Mouse (Mus musculus): ENCODE data around the gene Arl8b.
"Not testable (repeated sequence)": the region's sequence is repeated elsewhere in the genome, so short reads cannot be mapped to it uniquely, and the experiment has no call there.

Arl8b gene

DNA sequence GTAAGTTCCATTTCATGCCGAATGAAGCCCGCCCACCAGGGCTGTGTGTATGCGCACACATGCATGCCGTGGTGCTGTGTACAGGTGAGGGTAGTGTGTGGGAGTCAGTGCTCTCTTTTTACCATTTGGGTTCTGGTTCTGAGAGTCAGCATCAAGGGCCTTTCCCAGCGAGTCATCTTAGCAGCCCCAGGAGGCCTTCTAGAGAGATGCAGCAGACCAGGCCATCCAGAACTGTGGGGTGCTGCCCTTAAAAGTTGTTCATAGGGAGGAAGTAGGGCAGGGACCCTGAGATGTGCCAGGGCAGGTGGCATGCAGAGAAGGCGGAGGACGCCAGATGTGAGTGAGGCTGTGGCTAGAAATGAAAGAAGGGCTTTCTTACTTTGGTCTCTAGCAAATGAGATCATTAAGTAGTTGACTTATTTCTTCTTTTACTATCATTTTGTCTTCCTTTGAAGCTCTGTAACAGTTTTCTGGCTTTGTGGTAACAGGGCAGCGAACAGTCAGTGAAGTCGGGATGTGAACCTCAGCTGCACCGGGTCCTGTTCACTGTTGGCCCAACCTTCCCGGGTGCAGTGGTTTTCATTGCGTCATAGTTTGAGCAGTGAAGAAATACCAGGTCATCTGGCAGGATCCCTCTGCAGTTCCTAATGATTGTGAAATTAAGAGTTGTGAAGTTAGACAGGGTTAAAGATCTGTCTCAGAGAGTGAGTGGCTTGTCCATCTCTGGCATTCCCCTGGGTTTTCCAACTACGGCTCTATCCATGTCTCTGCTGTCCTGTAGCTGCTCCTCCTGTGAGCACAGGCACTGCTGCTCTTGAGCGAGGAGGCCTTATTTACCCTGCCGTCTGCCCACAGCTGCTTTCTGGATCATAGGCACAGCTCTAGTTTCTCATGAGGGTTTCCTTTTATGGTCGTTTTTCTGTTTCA, 53.1 kb downstream of the Arl8b start:
- DNase-seq (ENCODE audit: low spot score in 2 of 2) = no peak

DNA sequence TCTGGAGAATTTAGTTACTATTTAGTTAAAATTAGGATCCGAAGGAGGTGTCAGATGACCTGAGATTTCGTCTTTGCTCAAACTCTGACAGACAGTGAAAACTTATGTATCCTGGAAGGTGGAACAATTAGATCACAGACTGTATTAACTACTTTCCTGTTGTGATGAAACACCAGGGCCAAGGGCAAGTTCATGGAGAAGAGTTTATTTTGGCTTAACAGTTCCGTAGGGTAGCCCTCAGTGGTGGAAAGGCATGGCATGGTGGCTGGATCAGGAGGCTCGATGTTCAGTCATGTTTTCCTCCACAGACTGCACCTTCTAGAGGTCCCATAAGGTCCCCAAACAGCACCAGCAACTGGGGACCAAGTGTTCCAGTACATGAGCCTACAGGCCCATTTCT, 54.2 kb downstream of the Arl8b start:
- DNase-seq (ENCODE audit: low spot score in 2 of 2) = no peak

DNA sequence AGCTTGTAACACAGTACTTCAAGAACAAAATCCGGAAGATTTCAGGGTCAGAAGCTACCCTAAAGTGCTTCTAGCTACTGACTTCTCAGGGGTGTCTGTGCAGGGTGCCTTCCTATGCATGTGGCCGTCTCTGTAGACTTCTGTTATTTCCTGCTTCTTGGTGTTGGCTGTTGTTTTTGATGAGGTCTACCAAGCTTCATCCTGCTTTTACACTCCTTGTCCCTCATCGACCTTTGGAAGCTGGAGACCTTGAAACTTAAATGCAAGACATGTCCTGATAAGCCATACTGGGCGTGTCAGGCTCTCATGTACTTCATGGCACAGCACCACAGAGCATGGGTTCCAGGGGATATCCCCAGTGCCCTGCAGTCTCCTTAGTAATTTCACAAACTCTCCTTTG, 55.1 kb downstream of the Arl8b start:
- DNase-seq (ENCODE audit: low spot score in 2 of 2) = no peak

DNA sequence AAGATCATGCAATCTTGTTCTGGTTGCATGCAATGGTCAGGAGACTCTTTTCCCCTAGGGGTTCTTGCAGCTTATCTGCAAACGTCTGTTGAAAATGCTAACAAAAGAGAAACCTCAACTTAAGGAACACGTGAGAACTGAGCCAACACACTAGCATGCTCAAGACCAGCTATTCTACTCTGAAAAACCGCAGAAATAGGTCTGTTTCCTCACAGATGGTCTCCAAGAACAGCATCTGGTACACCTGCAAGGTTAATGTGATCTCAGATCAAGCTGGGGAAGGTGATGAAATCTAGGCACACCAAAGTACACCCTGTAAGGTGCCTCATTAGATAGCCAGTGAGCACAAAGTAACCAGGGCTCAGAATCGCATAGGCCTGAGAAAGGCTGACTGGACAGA, 56.5 kb downstream of the Arl8b start:
- DNase-seq (ENCODE audit: low spot score in 2 of 2) = no peak

DNA sequence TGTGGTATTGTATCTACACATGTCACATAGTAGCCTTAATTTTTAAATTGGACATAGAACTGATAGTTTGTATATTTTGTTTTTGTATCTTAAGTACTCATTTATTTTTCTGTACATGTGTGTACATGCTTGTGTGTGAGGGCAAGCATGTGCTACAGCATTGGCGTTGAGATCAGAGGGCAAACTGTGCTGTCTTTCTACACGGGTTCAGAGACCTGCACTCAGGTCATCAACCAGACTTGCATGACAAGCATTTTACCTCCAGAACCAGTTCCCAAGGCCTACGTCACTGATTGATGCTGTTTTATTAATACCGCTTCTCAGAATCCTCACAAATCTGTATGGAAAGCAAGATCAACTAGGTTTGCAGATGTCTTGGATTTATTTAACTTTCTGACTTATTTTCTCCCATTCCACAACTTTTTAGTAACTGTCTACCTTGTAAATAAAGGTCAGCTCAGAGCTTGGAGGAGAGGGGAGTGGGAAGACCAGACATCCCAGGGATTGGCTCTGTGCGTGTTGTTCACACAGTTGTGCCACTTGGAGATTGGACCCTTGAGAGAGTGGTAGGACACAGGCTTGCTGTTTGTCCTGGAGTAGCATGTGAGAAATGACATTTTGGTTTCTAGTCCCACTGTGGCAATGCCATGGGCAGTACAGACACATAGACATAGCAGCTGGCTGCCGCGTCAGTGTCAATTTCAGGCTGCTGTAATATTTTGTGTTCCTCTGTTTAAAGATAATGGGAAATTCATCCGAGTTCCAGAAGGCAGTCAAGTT, 58.2 kb downstream of the Arl8b start:
- no peak for DNase-seq (ENCODE audit: low spot score in 2 of 2)

DNA sequence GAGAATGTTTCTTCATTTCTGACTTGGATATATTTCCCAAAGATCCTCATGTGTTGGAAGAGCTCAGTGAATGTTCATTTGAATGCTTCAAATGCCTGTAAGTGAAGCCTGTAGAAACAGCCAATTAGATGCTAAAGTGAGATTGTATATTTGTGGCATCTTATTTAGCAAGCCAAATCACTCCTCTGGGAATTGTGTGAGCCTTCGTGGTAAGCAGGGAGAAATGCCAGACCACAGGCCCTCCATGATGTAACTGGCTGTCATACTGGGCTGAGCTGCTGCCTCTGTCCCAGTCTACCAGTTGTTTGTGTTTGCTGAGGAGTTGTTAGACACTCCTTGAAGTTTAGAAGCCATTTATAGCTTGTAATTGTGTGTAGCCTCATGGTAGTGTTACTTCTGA, 60.8 kb downstream of the Arl8b start:
- DNase-seq (ENCODE audit: low spot score in 2 of 2) = no peak

DNA sequence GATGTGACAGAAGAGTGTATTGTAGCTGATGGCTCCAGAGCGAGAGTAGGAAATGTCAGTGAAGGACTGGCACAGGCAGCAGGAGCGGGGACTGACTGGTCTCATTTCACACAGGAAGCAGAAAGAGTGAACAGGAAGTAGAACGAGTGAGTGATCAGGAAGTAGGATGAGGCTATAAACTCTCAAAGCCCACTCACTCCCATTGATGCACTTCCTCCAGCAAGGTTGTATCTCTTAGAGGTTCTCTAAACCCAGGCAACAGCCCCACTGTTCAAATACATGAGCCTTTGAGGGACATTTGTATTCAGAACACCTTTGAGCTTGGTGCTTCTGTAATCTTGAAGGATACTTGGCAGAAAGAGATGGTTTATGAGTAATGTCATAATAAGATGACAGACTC, 61.2 kb downstream of the Arl8b start:
- DNase-seq (ENCODE audit: low spot score in 2 of 2) = no peak

DNA sequence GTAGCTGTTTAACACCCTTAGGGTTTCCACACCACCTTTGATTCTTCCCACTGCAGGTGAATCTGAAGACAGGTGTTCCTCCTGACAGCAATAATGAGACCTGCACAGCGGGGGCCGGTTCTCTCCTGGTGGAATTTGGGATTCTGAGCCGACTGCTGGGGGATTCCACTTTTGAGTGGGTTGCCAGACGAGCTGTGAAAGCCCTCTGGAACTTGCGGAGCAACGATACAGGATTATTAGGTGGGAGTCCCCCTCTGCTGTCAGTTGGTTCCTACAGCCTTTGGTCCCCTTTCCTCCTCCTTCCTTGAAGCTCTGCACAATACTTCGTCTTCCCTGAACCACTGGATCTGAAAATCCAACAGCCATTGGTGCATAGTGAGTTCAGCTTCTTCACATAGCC, 61.9 kb downstream of the Arl8b start:
- no peak for DNase-seq (ENCODE audit: low spot score in 2 of 2)

DNA sequence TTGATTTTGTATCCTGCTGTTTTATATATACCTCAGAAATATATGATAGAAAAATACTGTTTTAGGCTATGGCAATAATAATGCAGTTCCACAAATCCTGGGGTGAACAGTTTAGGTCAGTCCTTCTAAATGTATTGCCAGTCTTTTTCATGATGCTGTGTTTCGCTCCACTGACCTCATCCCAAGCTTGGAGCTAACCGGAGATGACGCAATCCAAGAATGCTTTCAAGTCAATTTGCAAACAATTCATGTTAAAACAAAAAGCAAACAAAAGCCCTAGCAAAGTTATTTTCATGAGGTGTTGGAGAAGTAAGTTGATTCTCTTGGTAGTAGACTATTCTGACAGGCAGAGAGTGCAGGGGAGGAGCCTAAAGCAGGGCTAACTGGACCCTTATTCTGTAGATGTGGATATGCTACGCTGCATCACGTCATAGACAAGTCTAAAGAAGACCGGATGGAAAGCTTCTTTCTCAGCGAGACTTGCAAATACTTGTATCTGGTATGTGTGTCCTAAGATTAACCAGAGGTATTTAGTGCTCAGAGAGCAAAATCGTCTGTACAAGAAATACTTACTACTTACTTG, 69.3 kb downstream of the Arl8b start:
- no peak for DNase-seq (ENCODE audit: low spot score in 2 of 2)

DNA sequence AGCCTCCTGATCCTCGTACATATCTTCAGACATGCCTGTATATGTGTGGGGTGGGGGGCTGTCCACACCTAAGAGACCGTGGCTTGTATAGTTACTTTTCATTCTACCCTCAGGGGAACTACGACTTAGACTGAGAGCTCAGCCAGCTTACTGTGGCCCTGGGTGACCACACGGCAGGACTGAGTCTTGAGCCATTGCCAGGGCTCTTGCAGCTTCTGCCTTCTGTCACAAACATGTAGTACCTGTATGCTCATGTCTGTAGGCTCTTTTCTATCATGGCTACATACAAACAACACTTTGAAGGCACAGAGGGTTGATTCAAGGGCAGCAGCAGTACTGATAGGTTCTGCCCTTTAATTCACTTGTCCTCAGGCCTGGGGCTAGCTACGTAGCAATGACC, 70.1 kb downstream of the Arl8b start:
- no peak for DNase-seq (ENCODE audit: low spot score in 2 of 2)

DNA sequence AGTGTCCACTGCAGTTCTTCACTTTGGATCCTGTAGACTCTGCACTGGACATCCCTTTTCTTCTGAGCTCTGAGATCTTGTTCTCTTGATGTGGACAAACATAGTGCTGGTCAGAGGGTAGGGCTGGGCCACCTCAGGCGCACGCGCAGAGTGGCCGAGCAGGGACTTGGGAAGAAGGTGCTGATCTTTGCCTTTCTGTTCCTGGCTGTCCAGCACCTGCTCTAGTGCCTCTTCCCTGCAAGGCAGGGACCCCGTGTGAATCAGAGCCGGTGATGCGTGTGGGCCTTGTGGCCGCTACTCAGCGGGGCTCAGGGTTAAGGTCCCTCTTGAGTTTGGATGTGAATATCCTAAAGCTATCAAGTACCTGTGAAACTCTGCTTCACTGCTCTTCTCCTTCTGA, 75.7 kb downstream of the Arl8b start:
- DNase-seq (ENCODE audit: low spot score in 2 of 2) = no peak

DNA sequence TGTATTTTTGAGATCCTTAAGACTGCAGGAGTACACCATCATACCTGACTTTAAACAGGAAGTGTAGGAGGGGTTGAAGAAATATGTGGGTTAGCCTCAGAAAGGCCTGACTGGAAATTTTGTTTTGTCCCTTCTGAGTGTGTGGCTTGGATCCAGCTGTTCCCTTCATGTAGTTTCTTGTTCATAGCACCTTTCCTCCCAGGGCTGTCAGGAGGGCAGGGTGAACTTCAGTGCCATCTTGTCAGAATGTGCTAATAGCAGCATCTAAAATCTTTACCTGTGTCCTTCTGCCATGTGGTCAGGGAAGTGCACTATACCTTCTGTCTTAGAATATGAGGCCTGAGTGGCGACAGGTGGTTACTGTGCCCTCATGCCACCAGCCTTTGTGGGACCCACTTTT, 78.3 kb downstream of the Arl8b start:
- no peak for DNase-seq (ENCODE audit: low spot score in 2 of 2)

DNA sequence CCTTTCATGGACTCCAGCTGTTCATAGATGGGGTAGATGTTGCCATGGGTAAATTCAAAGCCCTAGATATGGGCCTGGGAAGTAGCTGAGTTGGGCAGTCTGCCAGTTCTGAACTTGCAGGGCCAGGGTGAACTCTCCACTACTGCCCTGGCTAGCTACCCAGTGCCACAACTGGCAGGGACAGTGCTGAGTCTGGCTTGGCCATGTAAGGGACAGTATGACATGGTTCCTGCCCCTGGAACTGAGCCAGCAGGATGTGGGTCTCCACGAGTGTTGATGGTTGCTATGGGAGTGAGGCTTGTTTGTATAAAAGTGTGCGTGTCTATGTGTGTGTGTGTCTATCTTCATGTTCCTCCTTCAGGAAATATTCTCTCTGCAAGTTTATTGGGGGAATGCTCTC, 79.6 kb downstream of the Arl8b start:
- DNase-seq (ENCODE audit: low spot score in 2 of 2) = no peak

DNA sequence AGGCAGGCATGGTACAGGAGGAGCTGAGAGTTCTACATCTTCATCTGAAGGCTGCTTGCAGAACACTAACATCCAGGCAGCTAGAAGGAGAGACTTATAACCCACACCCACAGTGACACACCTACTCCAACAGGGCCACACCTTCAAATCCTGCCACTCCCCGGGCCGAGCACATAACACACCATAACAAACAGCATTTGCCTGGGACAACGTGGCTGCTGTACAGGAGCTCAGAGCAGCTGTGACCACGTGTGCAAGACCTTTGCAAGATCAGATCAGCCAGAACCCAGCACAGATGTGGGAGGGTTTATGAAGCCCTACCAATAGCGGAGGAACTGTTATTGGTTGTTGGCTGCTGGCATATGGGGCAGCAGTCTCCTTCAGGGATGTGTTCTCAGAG, 83.4 kb downstream of the Arl8b start:
- no peak for DNase-seq (ENCODE audit: low spot score in 2 of 2)

DNA sequence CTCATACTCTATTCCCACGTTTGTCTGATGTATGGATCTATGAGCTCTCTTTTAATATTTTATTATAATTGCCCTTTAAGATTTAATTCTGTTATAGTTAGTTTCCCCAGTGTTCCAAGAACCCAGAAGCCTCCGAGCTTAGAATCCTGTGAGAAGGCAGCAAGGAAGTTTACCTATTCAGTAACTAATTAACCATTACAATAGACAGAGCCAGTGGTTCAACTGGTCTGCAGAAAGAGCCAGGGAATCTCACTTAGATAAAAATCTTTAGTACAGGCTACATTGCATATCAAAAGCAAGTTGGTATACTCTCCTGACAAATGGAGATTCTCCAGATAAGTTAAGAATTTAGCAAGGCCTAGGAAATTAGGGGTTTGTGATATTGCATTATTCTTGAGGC, 86.1 kb downstream of the Arl8b start:
- not testable (repeated sequence) for DNase-seq (ENCODE audit: low spot score in 2 of 2)

DNA sequence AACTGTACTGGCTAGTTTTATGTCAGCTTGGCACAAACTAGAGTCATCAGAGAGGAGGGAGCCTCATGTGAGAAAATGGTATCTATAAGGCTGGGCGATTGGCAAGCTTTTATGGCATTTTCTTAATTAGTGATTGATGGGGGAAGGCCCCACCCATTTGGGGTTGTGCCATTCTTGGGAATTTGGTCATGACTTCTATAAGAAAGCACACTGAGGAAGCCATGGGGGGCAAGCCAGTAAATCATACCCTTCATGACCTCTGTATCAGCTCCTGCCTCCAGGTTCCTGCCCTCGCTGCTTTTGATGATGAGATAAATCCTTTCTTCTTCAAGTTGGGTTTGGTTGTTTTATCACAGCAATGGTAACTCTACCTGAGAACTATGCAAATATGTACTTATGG, 87.5 kb downstream of the Arl8b start:
- no peak for DNase-seq (ENCODE audit: low spot score in 2 of 2)

DNA sequence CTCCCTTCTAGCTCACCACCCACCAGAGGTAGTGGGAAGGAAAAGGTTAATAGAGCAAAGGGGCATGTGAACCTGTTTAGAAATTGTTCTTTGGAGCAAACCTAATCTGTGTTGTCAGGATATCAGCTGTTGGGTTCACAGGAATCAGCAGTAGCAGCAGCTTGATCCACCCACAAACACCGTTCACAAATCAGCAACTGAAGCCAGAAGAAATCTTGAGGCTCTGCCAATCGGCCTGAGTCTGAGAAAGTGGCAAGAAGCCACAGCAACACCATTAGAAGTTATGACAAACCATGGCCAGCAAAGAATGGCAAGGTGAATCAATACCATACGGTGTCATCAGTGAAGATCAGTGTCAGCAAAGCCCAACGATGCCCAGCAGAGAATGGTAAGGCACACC, 88.4 kb downstream of the Arl8b start:
- DNase-seq (ENCODE audit: low spot score in 2 of 2) = no peak
